Mouse (Mus musculus) CH12.LX (cell line): ENCODE results near the gene Scyl1. TPM values are rescaled to one million over a fixed set of nuclear protein-coding genes. Genes with fewer than 3 reads are reported as not detected.

Experiments
- DNase-seq: peaks from one replicate; pipeline ENCODE4 v3.0.0-alpha.2; 2013; ENCODE audit errors: extremely low read depth
- H3K27ac ChIP-seq: 2 replicates; pipeline ENCODE4 v1.5.1; 2012; ENCODE audit warnings: low read depth, mild to moderate bottlenecking, control low read depth, moderate library complexity; ENCODE audit not compliant: insufficient read depth
- H3K27me3 ChIP-seq: replicated peaks from 2 replicates; pipeline ENCODE3; 2012; ENCODE audit warnings: inconsistent platforms
- H3K36me3 ChIP-seq, 2 experiments: replicated peaks in 1 of 2; 2 replicates each; pipeline versions ENCODE3 to v1.6.1; 2012; ENCODE audit warnings: inconsistent platforms in 1 of 2, low read length in 1 of 2, mild to moderate bottlenecking in 1 of 2, mixed read lengths in 1 of 2, moderate library complexity in 1 of 2; ENCODE audit not compliant: control insufficient read depth in 1 of 2, insufficient read depth in 1 of 2
- H3K4me1 ChIP-seq, 2 experiments: 2 replicates each; pipeline ENCODE4 v1.6.1; 2012; ENCODE audit warnings: inconsistent platforms in 1 of 2, moderate library complexity in 1 of 2; ENCODE audit not compliant: insufficient read depth in 2 of 2, control insufficient read depth in 1 of 2
- H3K4me2 ChIP-seq: 2 replicates; pipeline ENCODE4 v1.6.1; 2012; ENCODE audit warnings: low read depth, mild to moderate bottlenecking, control low read depth; ENCODE audit not compliant: poor library complexity, insufficient read depth, severe bottlenecking
- H3K4me3 ChIP-seq, 3 experiments: fragments of 150-350 bp in 1 of 3; sonication (generic) in 1 of 3; replicated peaks in 1 of 3; 2 replicates each; pipeline versions ENCODE3 to v1.5.1; 2011 to 2012; ENCODE audit warnings: low read depth in 2 of 3, low read length in 2 of 3, mild to moderate bottlenecking in 2 of 3, moderate library complexity in 2 of 3, control low read depth in 1 of 3, improper control_type of control experiment in 1 of 3, inconsistent platforms in 1 of 3, mixed read lengths in 1 of 3; ENCODE audit not compliant: poor library complexity in 1 of 3
- H3K79me2 ChIP-seq: replicated peaks from 2 replicates; pipeline ENCODE4 v1.6.1; 2012; ENCODE audit warnings: mild to moderate bottlenecking, moderate library complexity; ENCODE audit not compliant: control insufficient read depth, poor library complexity, insufficient read depth, severe bottlenecking; ENCODE audit errors: extremely low read depth
- H3K9ac ChIP-seq: 2 replicates; pipeline ENCODE4 v1.6.1; 2012; ENCODE audit warnings: low read depth, mild to moderate bottlenecking, control low read depth, moderate library complexity; ENCODE audit not compliant: insufficient read depth
- H3K9me3 ChIP-seq: replicated peaks from 2 replicates; pipeline ENCODE3; 2012; ENCODE audit warnings: low read length, inconsistent platforms, mixed read lengths
- BHLHE40 ChIP-seq: IDR thresholded peaks from 2 replicates; pipeline ENCODE4 v1.6.1; 2011; ENCODE audit warnings: mild to moderate bottlenecking, low read depth, low read length, improper control_type of control experiment
- CHD1 ChIP-seq: IDR thresholded peaks from 2 replicates; pipeline ENCODE4 v1.6.1; 2012; ENCODE audit warnings: low read depth, low read length, improper control_type of control experiment, inconsistent platforms
- CHD2 ChIP-seq: IDR thresholded peaks from 2 replicates; pipeline ENCODE4 v1.6.1; 2011; ENCODE audit warnings: low read length, improper control_type of control experiment
- ELF1 ChIP-seq: IDR thresholded peaks from 2 replicates; pipeline ENCODE4 v1.6.1; 2014; ENCODE audit warnings: low read depth, mild to moderate bottlenecking, inconsistent platforms, low read length, improper control_type of control experiment
- ETS1 ChIP-seq: conservative IDR thresholded peaks from 2 replicates; pipeline ENCODE4 v1.6.1; 2012; ENCODE audit warnings: low read depth, mild to moderate bottlenecking, inconsistent platforms, low read length, improper control_type of control experiment, moderate library complexity
- HCFC1 ChIP-seq: IDR thresholded peaks from 2 replicates; pipeline ENCODE4 v1.6.1; 2012; ENCODE audit warnings: low read depth, mild to moderate bottlenecking, inconsistent platforms, low read length, improper control_type of control experiment
- JUN ChIP-seq: IDR thresholded peaks from 2 replicates; pipeline ENCODE4 v1.6.1; 2011; ENCODE audit warnings: low read depth, mild to moderate bottlenecking, low read length, improper control_type of control experiment, moderate library complexity; ENCODE audit not compliant: insufficient read depth
- KAT2A ChIP-seq: IDR thresholded peaks from 2 replicates; pipeline ENCODE4 v1.6.1; 2012; ENCODE audit warnings: low read length, improper control_type of control experiment, inconsistent platforms; ENCODE audit not compliant: insufficient replicate concordance
- MAFK ChIP-seq: IDR thresholded peaks from 2 replicates; pipeline ENCODE4 v1.6.1; 2011; ENCODE audit warnings: low read length, improper control_type of control experiment; ENCODE audit not compliant: insufficient replicate concordance
- MEF2A ChIP-seq: IDR thresholded peaks from 2 replicates; pipeline ENCODE4 v1.6.1; 2014; ENCODE audit warnings: low read depth, mild to moderate bottlenecking, inconsistent platforms, low read length, improper control_type of control experiment, borderline replicate concordance
- MXI1 ChIP-seq: IDR thresholded peaks from 2 replicates; pipeline ENCODE4 v1.6.1; 2011; ENCODE audit warnings: mild to moderate bottlenecking, low read depth, low read length, improper control_type of control experiment
- PAX5 ChIP-seq: IDR thresholded peaks from 2 replicates; pipeline ENCODE4 v1.6.1; 2012; ENCODE audit warnings: low read length, inconsistent platforms, mixed read lengths
- POLR2A ChIP-seq: IDR thresholded peaks from 2 replicates; pipeline ENCODE4 v1.6.1; 2011; ENCODE audit warnings: low read depth, mild to moderate bottlenecking, improper control_type of control experiment, low read length
- RAD21 ChIP-seq: IDR thresholded peaks from 2 replicates; pipeline ENCODE4 v1.6.1; 2011; ENCODE audit warnings: low read depth, mild to moderate bottlenecking, low read length, improper control_type of control experiment, moderate library complexity
- RCOR1 ChIP-seq: conservative IDR thresholded peaks from 2 replicates; pipeline ENCODE4 v1.6.1; 2012; ENCODE audit warnings: low read depth, mild to moderate bottlenecking, inconsistent platforms, low read length, improper control_type of control experiment
- SIN3A ChIP-seq: IDR thresholded peaks from 2 replicates; pipeline ENCODE4 v1.6.1; 2012; ENCODE audit warnings: low read length, improper control_type of control experiment, inconsistent platforms
- SMC3 ChIP-seq: IDR thresholded peaks from 2 replicates; pipeline ENCODE4 v1.6.1; 2011; ENCODE audit warnings: low read depth, low read length, improper control_type of control experiment
- USF1 ChIP-seq: IDR thresholded peaks from 2 replicates; pipeline ENCODE4 v1.6.1; 2014; ENCODE audit warnings: low read depth, mild to moderate bottlenecking, inconsistent platforms, low read length, improper control_type of control experiment
- USF2 ChIP-seq: conservative IDR thresholded peaks from 2 replicates; pipeline ENCODE4 v1.6.1; 2011; ENCODE audit warnings: low read depth, low read length, improper control_type of control experiment
- ZKSCAN1 ChIP-seq: IDR thresholded peaks from 2 replicates; pipeline ENCODE4 v1.6.1; 2012; ENCODE audit warnings: low read depth, inconsistent platforms, low read length, improper control_type of control experiment, borderline replicate concordance
- ZNF384 ChIP-seq: IDR thresholded peaks from 2 replicates; pipeline ENCODE4 v1.6.1; 2012; ENCODE audit warnings: low read depth, low read length, improper control_type of control experiment, inconsistent platforms
- dilution Hi-C: fragments of 300-500 bp; cut with MboI; formaldehyde crosslinking; loops from 2 replicates; pipeline ENCODE4 v1.14.3; 2020; ENCODE audit warnings: low sequenced_read_pairs; ENCODE audit not compliant: extremely low pct_unique_long_range_greater_than_20kb, extremely low pct_ligation_motif_present
- in situ Hi-C: fragments of 300-500 bp; cut with MboI; formaldehyde crosslinking; loops from 3 replicates; pipeline ENCODE4 v1.14.3; 2019; ENCODE audit warnings: low sequenced_read_pairs, low pct_ligation_motif_present, low pct_unique_long_range_greater_than_20kb, mixed read lengths
- polyA plus RNA-seq: library from polyadenylated mRNA; unstranded; fragments of >175 nt; gene quantifications from 2 replicates; pipeline ENCODE4 v1.2.1, GENCODE M21; 2012; ENCODE audit warnings: low read depth; ENCODE audit not compliant: insufficient read length
- total RNA-seq, 2 experiments: library from RNA; depleted of rRNA; stranded (reverse); fragments of 300-350 nt in 1 of 2; fragments of >200 nt in 1 of 2; gene quantifications; 2 replicates each; pipeline ENCODE4 v1.2.3; 2012 to 2014

Gene Scyl1
- total and polyA plus RNA-seq, 3 experiments, result 35.1 to 56.1 (median 49.8) TPM

- H3K4me1 ChIP-seq, result peaks cover 22 to 29% of the 10 kb centered on the region in 2 experiments
- H3K9me3 ChIP-seq, result no peaks in the 10 kb centered on the region
- DNase-seq, result peak; percentile 39
- H3K4me3 ChIP-seq, result no peak overlapping the region
- H3K27ac ChIP-seq, result no peak overlapping the region
- TF ChIP-seq JUN (no peak), KAT2A (no peak), HCFC1 (0 out of 2 replicates have a peak, but pooled peaks have one; percentile 19), BHLHE40 (peak; percentile 51), CHD2 (no peak), USF1 (peak; percentile 66), USF2 (peak; percentile 56)
- H3K79me2 ChIP-seq, result no peaks in the 10 kb centered on the region
- in situ Hi-C loops, result no loop called here
- H3K36me3 ChIP-seq, result no peaks in the 10 kb centered on the region
- peak overlapping the region; percentile 2; the same call in 1 of the 2 replicates for H3K4me2 ChIP-seq
- dilution Hi-C loops, result no loop called here
- no peak overlapping the region for H3K9ac ChIP-seq
- peaks cover 45% of the 10 kb centered on the region for H3K27me3 ChIP-seq
Measured at GRCm38 (mm10) chr19:5746907-5747363, 24.3 kb downstream of the Scyl1 start.

GRCm38 (mm10) chr19:5745756-5746710 lies 25.2 kb downstream of the Scyl1 start:
- no peaks in the 10 kb centered on the region for H3K9me3 ChIP-seq
- H3K27me3 ChIP-seq, result peaks cover 40% of the 10 kb centered on the region
- no peaks in the 10 kb centered on the region for H3K79me2 ChIP-seq
- no peak overlapping the region for H3K4me2 ChIP-seq
- dilution Hi-C loops (no loop called here), in situ Hi-C loops (no loop called here)
- no peak overlapping the region for H3K27ac ChIP-seq
- TF ChIP-seq USF2, result no peak
- no peak for TF ChIP-seq RAD21
- TF ChIP-seq CHD2, result no peak
- TF ChIP-seq ELF1, result no peak
- no peak for TF ChIP-seq SIN3A
- TF ChIP-seq HCFC1, result no peak
- no peak overlapping the region for H3K4me3 ChIP-seq
- no peaks in the 10 kb centered on the region for H3K36me3 ChIP-seq
- peaks cover 20 to 24% of the 10 kb centered on the region in 2 experiments for H3K4me1 ChIP-seq
- no peak for DNase-seq
- no peak overlapping the region for H3K9ac ChIP-seq

GRCm38 (mm10) chr19:5743576-5743975 lies 27.6 kb downstream of the Scyl1 start:
- dilution Hi-C loops, result no loop called here
- no peak overlapping the region for H3K9ac ChIP-seq
- no peaks in the 10 kb centered on the region for H3K79me2 ChIP-seq
- DNase-seq, result no peak
- in situ Hi-C loops, result no loop called here
- H3K27me3 ChIP-seq, result peaks cover 34% of the 10 kb centered on the region
- no peak overlapping the region for H3K27ac ChIP-seq
- H3K4me1 ChIP-seq, result peaks cover 20 to 24% of the 10 kb centered on the region in 2 experiments
- TF ChIP-seq MXI1 (no peak), SIN3A (no peak), POLR2A (no peak), RAD21 (no peak), CHD1 (no peak), BHLHE40 (no peak), USF1 (no peak), HCFC1 (no peak), SMC3 (no peak), PAX5 (no peak), MEF2A (no peak), ZNF384 (no peak), RCOR1 (no peak), MAFK (no peak), ETS1 (no peak), ZKSCAN1 (no peak)
- no peak overlapping the region for H3K4me3 ChIP-seq
- no peaks in the 10 kb centered on the region for H3K36me3 ChIP-seq
- H3K9me3 ChIP-seq, result no peaks in the 10 kb centered on the region
- H3K4me2 ChIP-seq, result no peak overlapping the region
